Mouse (Mus musculus): ENCODE measurements around the gene Arhgap27.
A peak's percentile ranks its signal among the peaks of the same experiment; 100 is the strongest.

The Arhgap27 gene

DNA sequence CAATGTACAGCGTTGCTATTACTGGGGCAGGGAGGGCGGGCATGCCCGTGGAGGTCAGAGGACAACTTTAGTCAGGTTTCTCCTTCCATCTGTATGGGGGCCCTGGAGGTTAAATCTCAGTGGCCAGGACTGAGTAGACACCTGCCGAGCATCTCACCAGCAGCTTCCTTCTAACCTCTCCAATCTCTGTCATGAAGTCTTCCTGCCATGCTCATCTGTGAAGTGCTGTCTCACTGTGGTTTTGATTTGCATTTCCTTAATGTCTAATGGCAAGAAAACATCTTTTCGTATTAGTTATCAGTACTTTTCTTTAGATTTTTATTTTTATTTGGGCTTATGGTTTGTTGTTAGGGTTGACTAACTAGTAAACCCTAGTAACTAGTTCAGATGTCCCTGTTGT, 17.0 kb upstream of the Arhgap27 start:
- no peak for DNase-seq

GRCm38 (mm10) chr11:103378341-103378740, 14.8 kb upstream of the Arhgap27 start:
- no peak for DNase-seq

GRCm38 (mm10) chr11:103375772-103376171, 12.3 kb upstream of the Arhgap27 start:
- no peak for DNase-seq

DNA sequence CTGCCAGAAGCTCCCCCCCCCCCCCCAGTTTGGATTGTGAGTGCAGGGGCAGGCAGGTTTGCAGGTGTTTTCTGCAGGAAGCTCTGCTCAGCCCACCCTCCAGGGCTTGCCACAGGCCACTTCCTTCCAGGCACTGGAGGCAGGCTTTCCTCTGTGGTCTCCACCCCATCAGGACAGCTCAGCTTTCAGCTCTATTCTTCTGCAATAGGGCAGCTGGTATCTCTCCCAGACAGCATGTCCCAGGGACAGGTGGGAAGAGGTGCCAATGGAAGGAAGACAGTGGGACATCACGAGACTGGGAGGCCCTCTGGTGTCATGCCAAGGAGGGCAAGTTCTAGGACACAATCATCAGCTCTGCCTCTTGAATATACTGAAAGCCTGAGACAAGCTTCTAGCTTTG, 11.8 kb upstream of the Arhgap27 start:
- no peak for DNase-seq

GRCm38 (mm10) chr11:103373922-103374321, 10.4 kb upstream of the Arhgap27 start:
- no peak for DNase-seq

GRCm38 (mm10) chr11:103372561-103372960, 9.1 kb upstream of the Arhgap27 start:
- no peak for DNase-seq

GRCm38 (mm10) chr11:103372068-103372467, 8.6 kb upstream of the Arhgap27 start:
- no peak for DNase-seq

- no peak for DNase-seq
Measured at GRCm38 (mm10) chr11:103371222-103371539, 7.7 kb upstream of the Arhgap27 start.

- DNase-seq = no peak
Measured at GRCm38 (mm10) chr11:103370397-103371221, 7.1 kb upstream of the Arhgap27 start.

DNA sequence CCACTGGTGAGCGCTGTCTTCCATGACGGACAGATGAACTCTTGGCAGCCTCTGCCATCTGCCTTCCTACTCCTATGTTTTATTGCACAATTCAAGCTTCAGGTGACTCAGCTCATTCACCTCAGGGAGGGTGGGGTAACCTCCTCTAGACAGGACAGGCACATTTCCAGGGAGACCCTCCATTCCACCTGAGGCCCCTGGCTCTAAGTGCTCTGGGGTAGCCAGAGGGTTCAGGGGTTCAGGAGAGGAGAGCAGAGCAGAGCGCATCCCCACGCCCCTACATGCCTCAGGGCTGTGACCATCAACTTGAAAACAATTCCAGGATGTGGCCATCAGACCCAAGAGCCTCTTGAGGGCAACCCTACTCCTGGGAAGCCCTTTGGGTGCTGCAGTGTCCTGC, 2.0 kb upstream of the Arhgap27 start:
- DNase-seq = no peak

GRCm38 (mm10) chr11:103365022-103365421, 1.5 kb upstream of the Arhgap27 start:
- DNase-seq = no peak

GRCm38 (mm10) chr11:103364335-103364734, 843 bp upstream of the Arhgap27 start:
- no peak for DNase-seq

- no peak for DNase-seq
Measured at GRCm38 (mm10) chr11:103362521-103363181, 841 bp downstream of the Arhgap27 start.

DNA sequence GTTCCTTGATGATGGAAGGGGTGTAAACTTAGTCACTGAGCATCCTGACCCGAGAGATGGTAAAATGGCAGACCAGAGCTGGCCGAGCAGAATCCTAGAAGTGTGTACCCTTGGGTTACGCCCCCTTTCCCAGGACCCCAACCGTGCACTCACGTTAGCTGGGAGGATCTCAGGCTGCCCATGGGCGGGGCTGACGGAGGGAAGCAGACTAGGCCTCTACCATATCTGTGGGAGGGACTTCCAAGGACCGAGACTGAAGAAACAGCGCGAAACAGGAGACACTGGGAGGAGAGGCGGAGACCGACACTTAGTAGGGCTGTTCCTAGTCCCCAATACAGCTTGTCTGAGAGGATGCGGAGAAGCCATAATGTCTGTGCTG, 1.4 kb downstream of the Arhgap27 start:
- DNase-seq = no peak

- no peak for DNase-seq
Measured at GRCm38 (mm10) chr11:103361396-103362053, 2.0 kb downstream of the Arhgap27 start.

DNA sequence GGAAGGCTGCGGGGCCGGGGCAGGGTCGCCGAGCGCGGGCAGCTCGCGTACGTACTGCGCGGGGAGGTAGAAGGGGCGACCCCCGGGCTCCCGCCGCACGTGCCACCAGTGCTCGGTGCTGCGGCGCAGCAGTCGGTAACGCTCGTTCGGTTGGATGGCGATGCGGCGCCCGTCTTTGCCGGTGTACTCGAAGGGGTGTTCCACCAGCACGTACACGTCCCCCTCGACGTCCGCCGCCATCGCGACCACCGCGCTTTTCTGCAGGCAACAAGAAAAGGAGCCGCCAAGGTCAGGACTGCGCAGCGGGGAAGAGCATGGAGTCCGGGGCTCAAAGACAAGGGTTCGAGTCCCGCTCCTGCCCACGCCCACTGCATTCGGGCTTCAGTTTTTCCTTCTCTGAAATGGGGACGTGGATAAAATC, 2.8 kb downstream of the Arhgap27 start:
- DNase-seq = no peak

- peak; percentile 85 for DNase-seq
Measured at GRCm38 (mm10) chr11:103359841-103360641, 3.5 kb downstream of the Arhgap27 start.

DNA sequence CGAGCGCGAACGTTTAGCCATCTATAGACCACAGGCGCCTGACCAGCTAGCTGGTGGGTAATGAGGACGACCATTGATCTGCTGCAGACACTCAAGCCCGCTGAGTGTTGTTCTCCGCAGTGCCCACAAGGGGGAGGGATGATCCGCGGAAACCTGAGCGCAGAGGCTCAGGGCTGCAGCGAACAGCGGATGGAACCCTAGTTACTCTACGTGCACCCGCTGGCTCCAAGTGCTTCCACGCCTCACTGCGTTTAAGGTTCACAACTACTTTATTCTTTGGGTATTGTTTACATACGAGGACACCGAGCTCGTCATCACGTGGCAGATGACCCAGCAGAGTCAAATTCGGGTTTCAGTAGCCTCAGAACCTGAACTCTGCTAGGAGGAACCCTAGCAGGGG, 4.4 kb downstream of the Arhgap27 start:
- peak; percentile 72 for DNase-seq

- no peak for DNase-seq
Measured at GRCm38 (mm10) chr11:103358316-103358715, 5.2 kb downstream of the Arhgap27 start.

GRCm38 (mm10) chr11:103357710-103358109, 5.8 kb downstream of the Arhgap27 start:
- no peak for DNase-seq

DNA sequence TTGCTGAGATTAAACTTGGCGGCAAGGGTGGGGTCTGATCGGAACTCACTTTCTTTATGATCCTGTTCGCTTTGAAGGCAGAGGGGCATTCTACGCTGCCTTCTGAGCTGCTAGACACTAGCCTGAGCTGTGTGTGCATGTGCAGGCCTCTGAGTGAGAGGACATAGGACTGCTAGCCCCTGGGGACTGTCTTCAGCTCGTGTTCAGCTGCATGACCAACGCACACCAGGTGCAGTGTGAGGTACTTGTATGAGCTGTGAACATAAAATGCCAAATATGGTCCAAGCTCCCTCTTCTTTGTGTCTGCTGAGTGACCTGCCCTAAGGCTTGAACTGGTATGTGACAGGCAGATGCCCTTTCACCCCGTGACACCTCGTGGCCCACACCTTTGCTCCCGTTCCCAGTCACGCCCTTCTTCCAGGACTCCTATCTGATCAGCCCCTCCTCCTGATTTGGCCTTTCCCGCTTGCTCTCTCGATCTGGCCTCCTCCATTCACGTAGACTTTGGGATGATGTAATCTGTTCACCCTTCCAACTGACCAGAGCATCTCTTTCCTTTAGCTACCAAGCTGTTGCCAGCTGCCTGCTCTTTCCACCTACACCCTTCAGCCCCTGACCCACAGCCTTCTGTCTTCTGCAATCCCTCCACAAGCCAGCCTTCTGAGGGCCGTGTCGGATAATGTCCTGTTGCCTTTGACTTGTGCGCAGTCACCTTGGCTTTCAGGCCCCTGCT, 6.4 kb downstream of the Arhgap27 start:
- no peak for DNase-seq

GRCm38 (mm10) chr11:103356032-103356571, 7.4 kb downstream of the Arhgap27 start:
- no peak for DNase-seq
